Mouse (Mus musculus) heart, postnatal 4 days (tissue): ENCODE results near the gene Gm10188. TPM values are rescaled to one million over a fixed set of nuclear protein-coding genes. Genes with fewer than 3 reads are reported as not detected.
A peak's percentile ranks its signal among the peaks of the same experiment; 100 is the strongest.

Experiments used
- DNase-seq: peaks from one replicate; pipeline ENCODE4 v3.0.0; 2021
- total RNA-seq, 2 experiments: library from RNA; stranded (reverse); gene quantifications; 2 replicates each; pipeline ENCODE4 v1.2.3; 2021

Gm10188 gene
- total RNA-seq, 2 experiments from 2014 or later: not detected

DNA sequence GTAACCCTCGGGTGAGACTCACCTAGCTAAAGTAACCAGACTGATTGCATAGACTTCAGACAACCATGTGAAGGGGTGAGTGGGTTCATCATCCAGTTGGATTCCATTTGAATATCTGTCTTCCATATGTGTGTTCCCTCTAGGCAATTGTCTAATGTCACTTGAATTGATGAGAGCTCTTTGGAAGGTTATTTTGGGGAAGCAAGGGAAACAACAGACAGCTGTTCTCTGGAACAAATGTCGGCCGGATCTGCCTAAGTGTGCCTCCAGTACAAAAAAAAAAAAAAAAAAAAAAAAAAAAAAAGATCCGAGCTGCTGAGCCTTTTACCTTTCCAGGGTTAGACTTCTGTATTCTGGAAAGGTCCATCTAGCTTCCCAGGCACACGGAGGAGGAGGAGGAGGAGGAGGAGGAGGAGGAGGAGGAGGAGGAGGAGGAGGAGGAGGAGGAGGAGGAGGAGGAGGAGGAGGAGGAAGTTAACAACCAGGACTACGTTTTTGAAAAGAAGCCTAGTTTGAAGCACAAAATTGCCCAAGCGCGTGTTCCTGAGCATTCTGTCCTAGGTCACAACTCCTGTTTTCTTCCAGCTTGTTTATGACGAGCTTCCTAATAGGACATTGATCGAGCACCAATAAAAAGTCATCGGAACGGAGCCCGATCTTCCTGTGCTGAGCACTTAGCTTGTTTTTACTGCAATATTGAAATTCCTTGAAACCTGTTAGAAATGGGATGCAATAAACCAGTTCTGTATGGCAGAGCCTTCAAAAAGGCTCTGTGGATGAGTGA is 3.1 kb downstream of the Gm10188 start:
- DNase-seq: no peak

DNA sequence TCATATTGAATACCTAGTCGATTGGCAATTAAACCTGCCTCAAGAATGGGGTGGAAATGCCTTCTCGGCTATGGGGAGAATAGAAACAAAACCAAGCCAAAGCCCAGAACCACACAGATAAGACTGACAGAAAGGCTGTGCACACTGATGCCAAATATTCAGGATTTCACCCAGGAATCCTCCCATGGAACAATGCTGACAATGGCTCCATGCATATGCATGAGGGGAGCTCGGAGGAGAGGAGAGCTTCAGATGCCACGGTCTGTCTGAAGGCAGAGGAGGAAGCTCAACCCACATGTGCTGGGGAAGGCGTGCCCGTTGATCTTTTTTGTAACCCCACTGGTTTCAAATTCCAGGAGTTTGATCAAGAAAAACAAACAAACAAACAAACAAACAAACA is 7.4 kb downstream of the Gm10188 start:
- no peak for DNase-seq

DNA sequence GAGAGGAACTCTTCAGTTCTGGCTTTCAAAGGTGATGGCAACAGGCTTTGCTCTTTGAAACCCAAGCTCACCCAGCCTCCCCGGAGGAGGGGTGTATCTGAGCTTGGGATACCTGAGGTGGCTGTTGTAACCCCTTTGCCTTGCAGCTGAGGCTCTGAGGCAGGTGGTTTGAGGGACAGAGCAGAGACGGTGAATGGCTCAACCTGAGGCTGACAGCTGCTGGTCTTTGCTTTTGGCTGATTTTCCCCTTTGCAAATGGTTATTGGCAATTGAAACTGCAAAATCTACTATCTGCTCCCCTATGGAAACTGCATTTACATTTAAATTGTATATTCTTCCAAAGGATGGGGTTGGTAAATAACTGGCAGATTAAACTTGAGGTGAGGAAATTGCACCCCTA is 7.9 kb downstream of the Gm10188 start:
- DNase-seq: no peak

DNA sequence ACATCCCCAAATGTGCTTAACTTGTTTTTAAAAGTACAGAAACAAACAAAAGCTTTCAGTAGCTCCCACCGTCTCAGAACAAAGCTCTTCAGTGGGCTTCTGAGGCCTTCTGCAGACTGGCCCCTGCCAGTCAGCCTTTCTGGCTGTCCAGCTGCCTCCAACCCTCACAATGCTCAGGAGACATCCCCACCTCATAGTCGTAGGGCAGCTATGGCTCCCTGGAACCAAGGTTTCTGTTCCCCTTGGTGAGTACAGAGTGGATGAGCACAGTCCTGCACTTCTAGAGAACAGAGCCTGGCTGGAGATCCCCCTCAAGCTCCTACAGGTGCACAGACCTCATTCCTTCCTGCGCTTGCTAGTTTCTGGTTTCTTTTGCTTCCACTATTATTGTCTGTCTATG is 13.3 kb downstream of the Gm10188 start:
- no peak for DNase-seq

DNA sequence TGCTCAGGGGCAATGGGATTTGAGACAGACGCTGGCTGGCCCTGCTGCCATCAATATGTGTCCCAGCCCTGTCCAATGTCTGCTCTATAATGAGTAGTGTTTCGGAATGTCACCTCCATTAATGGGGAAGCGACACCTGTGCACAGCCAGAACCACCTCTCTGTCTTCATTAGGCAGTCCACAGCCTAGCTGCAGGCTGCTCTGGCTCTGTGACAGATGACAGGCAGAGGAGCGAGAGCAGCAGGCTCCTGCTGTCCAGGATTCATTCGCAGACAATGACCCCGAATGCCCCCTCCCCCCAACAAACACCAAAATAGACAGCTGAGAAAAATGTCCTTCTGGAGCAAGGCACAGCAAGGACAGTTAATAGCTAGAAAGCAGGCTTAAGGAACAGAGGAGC is 16.5 kb downstream of the Gm10188 start:
- DNase-seq: no peak

DNA sequence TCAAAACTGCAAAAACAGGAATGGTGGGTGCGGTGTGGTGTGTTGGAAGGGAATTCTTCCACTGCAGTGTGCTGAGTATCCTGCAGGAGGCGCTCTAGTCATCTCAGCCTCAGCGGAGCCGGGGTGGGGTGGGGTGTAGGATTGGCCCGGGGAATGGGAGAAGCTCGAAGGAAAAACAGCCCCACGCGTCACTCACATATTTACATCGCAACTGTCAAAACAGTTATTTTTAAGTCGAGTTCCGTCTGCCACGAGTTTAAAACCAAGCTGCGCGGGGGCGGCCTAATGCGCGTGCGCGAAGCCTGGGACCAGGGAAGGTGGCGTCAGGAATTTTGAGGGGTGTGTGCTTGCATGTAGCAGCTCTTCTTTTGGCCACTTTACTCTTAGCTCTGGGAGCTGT is 17.3 kb downstream of the Gm10188 start:
- peak; percentile 60 for DNase-seq

DNA sequence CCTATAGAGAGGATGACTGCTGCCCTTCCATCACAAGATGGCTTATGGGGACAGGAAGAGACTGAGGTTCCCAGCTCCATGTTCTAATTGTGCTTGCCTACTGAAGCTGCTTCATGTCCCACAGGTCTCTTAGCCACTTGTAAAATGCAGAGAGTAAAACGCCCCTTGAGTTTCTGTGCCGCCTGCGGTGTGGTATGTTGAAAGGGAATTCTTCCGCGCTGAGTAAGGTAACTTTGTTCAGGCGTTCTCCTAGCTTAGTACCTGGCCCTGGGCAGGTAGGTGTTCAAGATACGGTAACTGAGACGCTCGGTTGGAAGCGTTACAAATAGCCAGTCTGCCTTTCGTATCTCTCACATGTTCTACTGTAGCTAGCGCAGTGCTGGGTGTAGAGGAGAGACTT is 17.9 kb downstream of the Gm10188 start:
- no peak for DNase-seq

DNA sequence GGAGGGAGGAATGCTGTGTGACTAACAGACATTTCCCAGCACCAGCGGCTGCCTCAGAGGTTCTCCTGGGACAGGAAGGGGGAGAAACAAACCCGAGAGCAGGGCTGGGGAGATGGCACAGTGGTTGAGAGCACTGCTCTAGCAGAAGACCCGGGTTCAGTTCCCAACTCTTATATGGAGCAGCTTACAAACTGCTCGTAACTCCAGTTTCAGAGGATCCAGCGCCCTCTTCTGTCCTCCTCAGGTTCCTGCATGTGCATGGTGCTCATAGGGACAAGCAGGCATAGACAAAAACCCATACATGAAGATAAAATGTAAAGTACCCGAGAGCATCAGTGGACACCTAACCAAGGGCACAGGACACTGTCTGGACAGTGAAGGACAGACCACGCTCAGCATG is 18.6 kb downstream of the Gm10188 start:
- peak; percentile 43 for DNase-seq

DNA sequence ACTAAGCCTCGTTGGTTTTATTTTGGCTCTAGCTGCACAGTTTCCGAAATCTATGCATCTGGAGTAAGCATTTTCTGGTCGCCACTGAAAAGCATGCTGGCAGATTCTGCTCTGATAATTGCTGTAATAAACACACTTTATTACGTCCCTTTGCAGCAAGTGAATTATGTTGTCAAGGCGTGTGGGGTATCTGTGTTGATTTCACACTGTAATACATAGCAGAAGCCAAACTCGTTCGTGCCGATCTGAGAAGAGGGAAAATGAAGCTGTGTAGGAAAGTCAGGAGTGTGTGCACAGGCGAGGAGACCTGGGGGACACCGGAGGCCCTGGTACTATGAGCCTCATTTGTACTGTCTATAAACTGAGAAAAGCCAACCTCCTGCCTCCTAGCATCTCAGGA is 20.2 kb downstream of the Gm10188 start:
- DNase-seq: no peak

DNA sequence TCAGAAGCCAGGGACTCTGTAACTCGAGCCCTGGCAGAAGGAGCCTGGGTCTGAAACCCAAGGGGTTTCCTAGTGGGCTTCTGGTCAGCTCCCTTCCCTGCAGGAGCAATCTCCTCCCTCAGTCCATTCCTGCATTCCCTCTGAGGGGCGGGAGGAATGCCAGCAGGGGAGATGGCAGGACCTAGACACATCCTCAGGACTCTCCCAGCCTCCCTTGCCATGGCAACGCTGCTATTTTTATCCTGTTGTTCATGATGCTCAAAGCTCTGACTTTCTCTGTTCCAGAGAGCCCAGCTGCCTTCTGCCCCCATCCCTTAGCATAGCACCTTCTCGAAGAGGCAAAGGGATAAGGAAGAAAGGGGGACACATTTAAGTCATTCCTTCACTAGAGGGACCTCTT is 21.4 kb downstream of the Gm10188 start:
- DNase-seq: no peak

DNA sequence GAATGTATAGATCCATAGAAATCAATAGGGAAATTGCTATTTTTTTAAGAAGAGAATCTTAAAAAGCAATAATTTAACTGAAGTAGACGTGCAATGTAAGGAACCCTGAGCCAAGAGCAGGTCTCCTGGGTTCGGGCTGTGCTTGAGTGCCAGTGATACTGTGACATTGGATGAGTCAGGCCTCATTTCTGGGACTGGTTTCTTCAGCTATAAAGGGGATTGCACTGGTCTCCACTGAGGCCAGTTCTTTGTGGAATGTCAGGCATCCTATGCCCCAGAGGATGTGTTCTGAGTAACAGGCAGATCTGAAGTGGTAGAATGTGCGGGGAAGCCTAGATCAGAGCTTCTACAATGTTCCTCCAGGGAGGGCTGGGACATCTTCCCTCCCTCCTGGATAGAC is 22.7 kb downstream of the Gm10188 start:
- DNase-seq: no peak

DNA sequence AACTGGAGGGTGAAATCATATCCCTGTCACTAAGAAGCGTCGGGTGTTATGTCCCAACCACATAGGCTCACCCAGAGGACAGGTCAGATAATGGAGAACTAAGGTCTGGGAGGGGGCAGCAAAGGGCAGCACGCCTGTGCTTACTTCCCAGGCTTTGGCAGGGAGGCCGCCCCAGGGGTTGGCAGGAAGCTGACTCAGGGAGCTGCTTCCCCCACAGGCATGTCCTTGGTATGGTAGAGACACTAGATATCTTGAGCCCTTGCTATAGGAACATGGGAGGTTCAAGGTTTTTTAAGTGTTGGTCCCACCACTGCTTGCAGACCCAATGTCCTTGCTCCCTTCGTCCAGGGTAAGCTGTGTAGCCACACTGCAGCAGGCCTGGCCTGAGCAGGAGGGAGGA is 23.6 kb downstream of the Gm10188 start:
- DNase-seq: no peak

DNA sequence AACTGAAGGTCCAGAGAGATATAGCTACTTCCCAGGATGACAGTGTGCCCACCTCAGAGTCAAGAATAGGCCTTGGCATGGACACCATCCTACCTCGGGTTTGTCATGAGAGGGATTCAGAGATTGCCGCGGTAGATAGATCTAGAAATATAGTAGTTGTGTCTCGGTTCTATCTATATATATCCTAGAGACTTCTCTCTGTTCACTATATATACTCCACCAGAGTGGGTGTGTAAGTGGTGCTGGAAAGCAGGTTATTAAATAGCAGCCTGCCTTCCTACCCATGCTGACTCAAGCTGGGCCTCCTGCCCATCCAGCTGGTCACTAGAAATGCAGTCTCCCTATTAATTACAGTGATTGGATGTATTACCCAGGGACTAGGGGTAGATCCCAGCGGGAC is 26.8 kb downstream of the Gm10188 start:
- no peak for DNase-seq

DNA sequence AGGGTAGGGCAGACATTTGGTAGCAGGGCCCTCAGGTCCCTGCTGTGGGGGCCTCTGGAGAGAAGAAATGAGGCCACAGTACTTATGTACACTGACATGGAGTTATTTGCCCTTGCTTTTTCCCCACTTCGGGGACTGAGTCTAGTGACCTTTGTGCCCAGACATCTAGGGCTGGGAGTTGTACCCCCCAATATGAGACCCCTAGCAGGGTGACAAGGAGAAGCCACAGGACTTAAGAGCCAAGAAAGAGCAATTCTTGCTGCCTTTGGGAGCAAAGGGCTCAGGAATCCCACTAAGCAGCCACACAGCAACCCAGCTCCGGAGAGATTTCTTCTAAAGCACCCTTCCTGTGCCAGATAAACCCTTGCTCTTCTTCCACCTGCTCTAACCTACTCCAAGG is 27.6 kb downstream of the Gm10188 start:
- DNase-seq: no peak

DNA sequence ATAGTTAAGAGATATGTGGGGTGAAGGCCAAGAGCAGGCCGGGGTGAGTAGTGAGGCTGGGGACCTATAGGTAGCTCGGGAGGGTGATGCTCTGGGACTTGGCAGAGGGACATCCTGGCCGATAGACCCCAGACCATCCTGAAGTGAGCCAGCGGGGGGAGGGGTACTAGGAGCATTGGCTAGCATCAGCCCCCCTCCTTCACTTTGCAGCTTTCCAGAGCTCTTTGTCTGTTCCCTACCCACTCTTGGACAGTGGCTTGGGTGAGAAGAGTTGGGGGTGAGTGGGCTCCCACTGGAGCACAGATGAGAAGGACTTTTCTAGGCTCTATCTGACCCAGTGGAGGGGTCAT is 28.1 kb downstream of the Gm10188 start:
- DNase-seq: peak; percentile 3

DNA sequence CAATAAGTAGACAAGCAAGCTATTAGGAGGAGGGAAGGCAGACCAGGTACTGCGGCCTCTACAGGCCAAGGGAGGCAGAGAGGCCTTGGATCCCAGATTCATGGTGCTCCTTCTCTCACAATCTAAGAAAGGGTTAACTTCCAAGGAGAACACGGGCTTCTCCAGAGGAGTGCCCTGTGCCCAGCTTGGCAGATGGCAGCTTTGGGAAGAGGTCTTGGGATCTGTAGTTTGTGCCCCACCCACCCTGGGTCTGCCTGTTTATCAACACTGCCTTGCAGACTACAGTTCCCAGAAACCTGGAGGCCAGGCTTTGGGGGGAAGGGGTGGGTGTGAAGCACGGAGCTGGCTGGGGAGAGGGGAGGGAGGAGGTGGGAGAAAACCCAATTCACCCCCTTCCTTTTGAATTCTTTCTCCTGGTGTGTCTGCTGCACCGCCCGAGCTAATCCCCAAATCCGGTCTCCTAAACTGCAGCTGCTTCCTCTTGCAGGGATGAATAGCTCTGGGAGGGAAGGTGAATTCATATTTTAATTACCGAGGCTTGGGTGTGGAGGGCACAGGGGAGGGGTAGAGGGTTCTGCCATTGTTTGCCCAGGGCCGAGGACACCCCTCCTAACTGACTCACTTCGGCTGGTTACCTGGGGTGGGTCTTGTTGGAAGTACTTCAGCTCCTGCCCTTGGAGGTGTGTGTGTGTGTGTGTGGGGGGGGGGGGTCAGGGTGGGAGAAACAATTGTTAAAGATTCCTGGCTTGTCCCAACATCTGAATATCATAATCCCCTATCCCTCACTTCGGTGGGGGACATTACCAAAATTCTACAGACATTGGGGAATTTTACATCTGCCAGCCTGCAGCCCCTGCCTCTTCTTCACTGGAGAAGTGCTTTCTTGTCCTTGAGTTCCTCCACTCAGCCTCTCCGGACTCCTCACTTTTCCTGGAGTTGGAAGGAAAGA is 28.7 kb downstream of the Gm10188 start:
- DNase-seq: no peak

DNA sequence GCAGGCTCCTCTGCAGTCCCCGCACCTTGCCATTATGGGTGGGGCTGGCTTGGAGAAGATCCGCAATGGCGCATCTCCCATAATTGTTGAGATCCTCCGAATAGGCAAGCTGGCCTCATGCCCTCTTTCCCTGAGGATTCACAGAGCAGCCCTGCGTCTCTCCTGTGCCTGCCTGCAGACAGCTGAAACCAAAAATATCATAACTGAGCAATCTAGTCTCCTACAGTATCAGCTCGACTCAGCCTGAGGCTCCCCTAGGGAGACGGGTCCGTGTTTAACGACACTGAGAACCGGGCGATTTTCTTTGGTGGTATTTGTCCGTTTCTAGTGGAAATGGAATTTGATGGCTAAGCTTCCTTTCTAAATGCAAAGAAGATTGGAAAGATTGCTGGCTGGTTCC is 29.6 kb downstream of the Gm10188 start:
- DNase-seq: peak; percentile 8

DNA sequence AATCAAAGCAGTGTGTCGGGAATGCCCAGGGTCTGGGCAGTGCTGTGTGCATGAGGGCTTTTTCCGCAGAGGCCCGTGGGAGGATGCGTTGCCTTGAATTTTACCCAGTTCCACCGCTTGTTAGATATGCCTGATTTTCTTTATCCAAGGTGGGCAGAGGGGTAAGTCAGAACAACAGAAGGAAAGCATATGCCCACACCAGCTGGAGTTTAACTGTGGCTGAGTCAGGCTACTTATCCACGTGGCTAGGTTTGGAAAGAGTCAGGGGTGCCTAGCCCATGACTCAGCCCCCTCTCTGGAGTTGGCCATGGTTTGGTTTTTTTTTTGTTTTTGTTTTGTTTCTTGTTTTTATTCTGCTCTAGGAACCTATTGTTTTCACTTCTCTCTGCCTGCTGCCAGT is 30.3 kb downstream of the Gm10188 start:
- DNase-seq: peak; percentile 4

DNA sequence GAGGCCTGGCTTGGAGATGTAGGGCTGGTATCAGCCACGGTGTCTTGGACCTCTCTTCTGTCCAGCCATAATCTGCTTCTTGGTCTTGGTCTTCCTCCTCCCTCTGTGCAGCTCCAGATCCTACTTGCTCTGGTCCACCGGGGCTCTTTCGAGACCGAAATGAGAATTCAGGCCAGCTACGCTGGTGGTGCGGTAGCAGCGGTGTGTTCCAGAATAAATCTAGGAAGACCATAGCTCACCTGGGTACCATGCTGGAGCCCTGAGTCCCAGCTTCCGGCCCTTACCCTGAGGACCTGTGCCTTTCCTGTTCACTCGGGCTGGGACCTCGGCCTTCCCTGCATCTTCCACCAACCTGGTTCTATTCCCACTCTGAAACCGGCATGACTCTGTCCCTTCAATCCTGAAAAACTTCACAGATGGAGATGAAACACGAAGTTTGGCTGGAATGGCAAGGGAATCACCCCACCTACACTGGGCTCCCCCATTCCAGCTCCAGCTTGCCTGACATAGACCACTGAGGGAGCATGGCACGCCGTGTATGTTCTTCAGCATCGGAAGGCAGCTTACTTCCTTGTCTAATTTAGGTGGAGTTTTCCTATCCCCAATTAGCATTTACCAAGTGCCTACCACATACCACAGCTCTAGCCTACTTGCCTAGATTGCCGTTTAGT is 31.0 kb downstream of the Gm10188 start:
- DNase-seq: peak; percentile 2

DNA sequence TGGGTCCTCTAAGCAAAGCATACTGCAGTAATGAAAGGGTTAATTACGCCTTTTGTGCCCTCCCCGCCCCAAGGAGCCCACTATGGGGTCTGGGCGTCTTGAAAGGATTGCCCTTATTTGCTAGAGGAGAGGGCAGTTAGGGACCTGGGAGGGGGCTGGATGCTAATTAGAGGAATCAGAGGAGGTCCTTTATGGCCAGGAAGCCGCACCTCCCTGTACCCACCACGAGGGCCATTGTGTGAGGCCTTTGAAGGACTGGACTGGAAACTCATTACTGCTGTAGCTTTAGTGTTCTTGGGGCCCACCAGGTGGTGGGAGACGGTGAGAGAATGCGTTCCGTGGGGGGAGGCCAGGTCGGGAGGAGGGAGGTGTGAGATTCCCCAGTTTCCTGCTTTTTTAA is 31.9 kb downstream of the Gm10188 start:
- peak; percentile 2 for DNase-seq

DNA sequence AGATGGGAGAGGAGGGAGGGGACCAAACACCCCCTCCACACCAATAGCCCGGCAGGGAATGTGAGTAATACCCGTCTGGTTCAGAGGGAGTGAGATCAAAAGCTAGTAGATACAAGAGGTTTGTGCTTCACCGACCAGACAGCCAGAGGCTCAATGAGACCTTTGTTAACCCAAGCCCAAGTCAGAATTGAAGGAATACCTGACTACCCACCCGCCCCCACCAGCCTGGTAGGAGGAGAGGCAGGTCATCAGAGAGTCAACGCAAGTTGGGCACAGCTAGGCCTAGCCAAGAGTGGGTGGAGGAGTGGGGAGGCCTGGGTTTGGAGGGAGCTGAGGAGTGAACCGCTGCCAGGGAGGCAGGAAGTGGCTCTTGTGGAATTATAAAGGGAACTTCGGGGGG is 33.2 kb downstream of the Gm10188 start:
- DNase-seq: no peak

DNA sequence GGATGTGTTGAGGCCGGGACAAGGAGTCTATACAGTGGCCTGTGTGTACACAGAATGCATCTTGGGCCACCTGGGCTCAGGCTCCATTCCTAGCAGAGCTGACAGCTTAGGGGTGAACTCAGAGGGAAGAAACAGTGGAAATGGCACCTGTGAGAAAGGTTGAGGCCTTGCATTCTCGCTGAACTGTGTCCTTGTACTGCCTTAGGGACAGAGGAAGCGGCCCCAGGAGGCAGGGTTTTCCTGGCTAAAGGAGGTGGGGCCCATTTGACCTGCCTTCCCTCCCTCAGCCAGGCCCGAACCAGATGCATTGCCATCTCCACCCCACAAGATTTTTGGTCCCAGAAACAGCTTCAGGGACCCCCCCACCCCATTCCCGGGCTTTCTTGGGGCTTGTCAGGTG is 33.9 kb downstream of the Gm10188 start:
- no peak for DNase-seq

DNA sequence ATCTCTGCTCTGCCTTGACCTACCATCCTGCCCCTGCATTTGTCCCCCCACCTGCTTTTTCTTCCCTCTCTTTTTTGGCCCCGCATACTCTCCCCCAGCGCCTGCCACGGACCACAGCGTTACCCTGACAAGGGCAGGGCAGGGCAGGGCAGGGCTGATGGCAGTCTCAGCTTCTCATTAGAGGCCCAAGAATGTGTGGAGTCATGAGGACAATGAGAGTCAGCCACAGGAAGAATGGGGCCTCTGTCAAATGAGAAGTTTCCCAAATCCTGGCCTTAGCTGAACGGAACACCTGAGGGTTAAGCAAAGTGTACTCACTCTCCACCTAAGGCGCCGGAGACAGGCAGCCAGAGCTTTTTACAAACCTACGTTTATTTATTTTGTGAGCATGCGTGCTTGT is 34.5 kb downstream of the Gm10188 start:
- DNase-seq: no peak
